Mouse (Mus musculus): ENCODE data around the gene Arfgef2. TPM values are rescaled to one million over a fixed set of nuclear protein-coding genes. Genes with fewer than 3 reads are reported as not detected.

Arfgef2 gene
- polyA plus RNA-seq, 1 experiment = 28.3 TPM

DNA sequence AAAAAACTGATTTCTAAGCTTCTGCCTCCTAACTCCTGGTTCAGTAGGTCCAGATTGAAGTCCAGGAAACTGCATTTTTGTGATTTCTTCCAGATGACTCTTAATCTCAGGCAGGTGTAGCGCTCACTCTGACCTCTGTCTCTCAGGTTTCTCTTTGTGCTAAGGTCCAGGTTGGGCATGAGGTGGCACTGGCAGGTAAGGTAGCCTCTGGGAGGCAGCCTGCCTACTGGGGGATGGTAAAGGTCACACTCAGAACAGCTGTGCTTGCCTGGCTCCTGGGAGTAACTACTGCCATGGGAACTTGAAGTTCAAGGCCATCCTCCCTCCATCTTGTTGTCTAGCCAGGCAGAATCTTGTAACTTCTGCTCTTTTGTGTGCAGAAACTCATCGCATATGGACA is 28.7 kb downstream of the Arfgef2 start:
- Histone ChIP-seq H3K9me3 (replicated peaks; ENCODE audit: control insufficient read depth, insufficient read depth, low read length, poor library complexity, severe bottlenecking) (no peaks in the 10 kb centered on the region), H3K27me3 (ENCODE audit: control insufficient read depth, insufficient read depth, low read length, poor library complexity, severe bottlenecking) (no peaks in the 10 kb centered on the region), H3K4me1 (ENCODE audit: control insufficient read depth, insufficient read depth, low read length) (no peaks in the 10 kb centered on the region), H3K9ac (ENCODE audit: low read depth, poor library complexity, severe bottlenecking) (no peak overlapping the region), H3K36me3 (ENCODE audit: control insufficient read depth, insufficient read depth, low read length, poor library complexity, severe bottlenecking) (peaks cover 3% of the 10 kb centered on the region; the same call in 1 of the 2 replicates), H3K27ac (ENCODE audit: insufficient read depth, low read length) (no peak overlapping the region), H3K4me3 (ENCODE audit: low read depth, low read length) (no peak overlapping the region)
- no peak for TF ChIP-seq POLR2A (IDR thresholded peaks at IDR 0.05; ENCODE audit: insufficient read depth, low read length)
- no peak for TF ChIP-seq EP300 (IDR thresholded peaks at IDR 0.05; ENCODE audit: insufficient read depth, low read depth, low read length)
- no peak for TF ChIP-seq CTCF (IDR thresholded peaks at IDR 0.05; ENCODE audit: low read depth, low read length)

DNA sequence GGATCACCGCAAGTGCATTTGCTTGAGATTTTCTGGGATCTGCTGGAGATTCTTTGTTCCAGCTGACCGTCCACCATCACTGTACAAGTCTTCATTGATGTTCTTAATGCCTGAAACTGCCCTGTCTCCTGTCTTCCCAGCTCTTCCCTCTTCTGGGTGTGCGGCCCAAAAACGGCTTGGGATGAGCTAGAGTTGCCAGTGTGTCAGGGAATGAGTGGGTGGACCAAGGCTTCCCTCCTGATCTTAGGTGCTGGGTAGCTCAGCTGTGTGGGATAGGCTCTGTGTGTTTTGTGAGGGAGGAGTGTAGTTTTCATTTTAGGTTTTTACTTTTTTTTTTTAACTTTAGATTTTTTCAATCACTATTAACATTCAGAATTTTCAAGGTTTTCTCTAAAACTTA is 29.4 kb downstream of the Arfgef2 start:
- Histone ChIP-seq H3K27me3 (ENCODE audit: control insufficient read depth, insufficient read depth, low read length, poor library complexity, severe bottlenecking) (no peaks in the 10 kb centered on the region), H3K9me3 (replicated peaks; ENCODE audit: control insufficient read depth, insufficient read depth, low read length, poor library complexity, severe bottlenecking) (no peaks in the 10 kb centered on the region), H3K36me3 (ENCODE audit: control insufficient read depth, insufficient read depth, low read length, poor library complexity, severe bottlenecking) (peaks cover 3% of the 10 kb centered on the region; the same call in 1 of the 2 replicates), H3K27ac (ENCODE audit: insufficient read depth, low read length) (no peak overlapping the region), H3K4me1 (ENCODE audit: control insufficient read depth, insufficient read depth, low read length) (no peaks in the 10 kb centered on the region), H3K4me3 (ENCODE audit: low read depth, low read length) (no peak overlapping the region), H3K9ac (ENCODE audit: low read depth, poor library complexity, severe bottlenecking) (no peak overlapping the region)
- TF ChIP-seq EP300 (IDR thresholded peaks at IDR 0.05; ENCODE audit: insufficient read depth, low read depth, low read length) = no peak
- no peak for TF ChIP-seq CTCF (IDR thresholded peaks at IDR 0.05; ENCODE audit: low read depth, low read length)
- no peak for TF ChIP-seq POLR2A (IDR thresholded peaks at IDR 0.05; ENCODE audit: insufficient read depth, low read length)

DNA sequence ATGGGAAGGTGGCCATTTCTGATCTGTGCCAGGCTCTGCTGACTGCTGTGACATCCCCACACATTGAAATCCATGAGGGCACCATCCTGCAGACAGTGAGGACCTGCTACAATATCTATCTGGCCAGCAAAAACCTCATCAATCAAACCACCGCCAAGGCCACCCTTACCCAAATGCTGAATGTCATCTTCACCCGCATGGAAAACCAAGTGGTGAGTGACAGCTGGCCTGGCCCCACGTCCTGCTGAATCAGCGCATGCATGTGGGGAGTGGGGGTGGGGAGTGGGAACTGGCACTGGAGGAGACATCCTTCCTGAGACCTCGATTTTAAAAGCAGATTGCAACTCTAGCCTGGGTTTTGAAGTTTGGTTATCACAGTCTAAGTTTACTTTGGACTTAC is 30.2 kb downstream of the Arfgef2 start:
- no peaks in the 10 kb centered on the region for H3K4me1 ChIP-seq (ENCODE audit: control insufficient read depth, insufficient read depth, low read length)
- peaks cover 3% of the 10 kb centered on the region; the same call in 1 of the 2 replicates for H3K36me3 ChIP-seq (ENCODE audit: control insufficient read depth, insufficient read depth, low read length, poor library complexity, severe bottlenecking)
- no peaks in the 10 kb centered on the region for H3K27me3 ChIP-seq (ENCODE audit: control insufficient read depth, insufficient read depth, low read length, poor library complexity, severe bottlenecking)
- H3K27ac ChIP-seq (ENCODE audit: insufficient read depth, low read length) = no peak overlapping the region
- TF ChIP-seq CTCF (IDR thresholded peaks at IDR 0.05; ENCODE audit: low read depth, low read length) (no peak), EP300 (IDR thresholded peaks at IDR 0.05; ENCODE audit: insufficient read depth, low read depth, low read length) (no peak), POLR2A (IDR thresholded peaks at IDR 0.05; ENCODE audit: insufficient read depth, low read length) (no peak)
- H3K4me3 ChIP-seq (ENCODE audit: low read depth, low read length) = no peak overlapping the region
- H3K9me3 ChIP-seq (replicated peaks; ENCODE audit: control insufficient read depth, insufficient read depth, low read length, poor library complexity, severe bottlenecking) = no peaks in the 10 kb centered on the region
- no peak overlapping the region for H3K9ac ChIP-seq (ENCODE audit: low read depth, poor library complexity, severe bottlenecking)

DNA sequence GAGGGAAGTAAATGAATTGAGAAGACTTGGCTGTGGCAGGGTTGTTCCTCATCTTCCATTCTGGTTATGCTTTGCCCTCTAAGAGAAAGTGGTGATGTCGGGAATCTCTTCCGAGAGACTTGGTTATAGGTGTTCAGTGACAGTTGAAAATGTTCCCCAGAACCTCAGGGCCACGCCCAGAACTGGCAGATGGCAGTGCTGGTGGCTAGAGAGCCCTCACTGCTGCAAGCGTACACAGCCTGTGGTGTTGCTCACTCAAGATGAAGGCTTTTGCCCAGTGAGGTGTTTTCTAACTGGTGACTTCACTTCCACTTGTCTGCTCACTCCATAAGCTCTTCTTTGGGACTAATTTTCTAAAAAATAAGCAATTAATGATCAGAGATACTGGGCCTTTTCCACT is 36.4 kb downstream of the Arfgef2 start:
- Histone ChIP-seq H3K4me3 (ENCODE audit: low read depth, low read length) (no peak overlapping the region), H3K27ac (ENCODE audit: insufficient read depth, low read length) (no peak overlapping the region), H3K4me1 (ENCODE audit: control insufficient read depth, insufficient read depth, low read length) (no peaks in the 10 kb centered on the region), H3K27me3 (ENCODE audit: control insufficient read depth, insufficient read depth, low read length, poor library complexity, severe bottlenecking) (no peaks in the 10 kb centered on the region), H3K9ac (ENCODE audit: low read depth, poor library complexity, severe bottlenecking) (no peak overlapping the region), H3K36me3 (ENCODE audit: control insufficient read depth, insufficient read depth, low read length, poor library complexity, severe bottlenecking) (no peaks in the 10 kb centered on the region), H3K9me3 (replicated peaks; ENCODE audit: control insufficient read depth, insufficient read depth, low read length, poor library complexity, severe bottlenecking) (no peaks in the 10 kb centered on the region)
- TF ChIP-seq POLR2A (IDR thresholded peaks at IDR 0.05; ENCODE audit: insufficient read depth, low read length) (no peak), EP300 (IDR thresholded peaks at IDR 0.05; ENCODE audit: insufficient read depth, low read depth, low read length) (no peak), CTCF (IDR thresholded peaks at IDR 0.05; ENCODE audit: low read depth, low read length) (no peak)

DNA sequence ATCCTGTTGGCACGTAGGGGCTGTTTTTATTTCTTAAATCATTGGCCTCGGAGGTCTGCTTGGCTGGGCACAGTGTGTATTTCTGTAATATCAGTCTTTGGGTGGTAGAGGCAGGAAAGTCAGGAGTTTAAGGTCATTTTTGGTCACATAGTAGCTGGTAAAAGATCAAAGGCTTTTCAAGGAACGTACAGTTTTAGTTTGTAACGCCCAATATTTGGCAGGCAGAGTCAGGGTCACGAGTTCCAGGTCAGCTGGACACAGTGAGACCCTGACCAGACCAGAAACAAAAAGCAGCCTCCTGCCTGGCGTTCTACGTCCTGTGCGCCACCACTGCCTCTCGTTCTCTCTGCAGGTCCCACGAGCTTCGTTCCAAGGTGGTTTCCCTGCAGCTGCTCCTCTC is 45.3 kb downstream of the Arfgef2 start:
- H3K4me3 ChIP-seq (ENCODE audit: low read depth, low read length) = no peak overlapping the region
- TF ChIP-seq POLR2A (IDR thresholded peaks at IDR 0.05; ENCODE audit: insufficient read depth, low read length) (no peak), EP300 (IDR thresholded peaks at IDR 0.05; ENCODE audit: insufficient read depth, low read depth, low read length) (no peak), CTCF (IDR thresholded peaks at IDR 0.05; ENCODE audit: low read depth, low read length) (no peak)
- H3K27me3 ChIP-seq (ENCODE audit: control insufficient read depth, insufficient read depth, low read length, poor library complexity, severe bottlenecking) = no peaks in the 10 kb centered on the region
- H3K9me3 ChIP-seq (replicated peaks; ENCODE audit: control insufficient read depth, insufficient read depth, low read length, poor library complexity, severe bottlenecking) = no peaks in the 10 kb centered on the region
- H3K4me1 ChIP-seq (ENCODE audit: control insufficient read depth, insufficient read depth, low read length) = no peaks in the 10 kb centered on the region
- no peak overlapping the region for H3K27ac ChIP-seq (ENCODE audit: insufficient read depth, low read length)
- 0 out of 2 replicates have a peak, but pooled peaks cover 2% of the 10 kb centered on the region for H3K36me3 ChIP-seq (ENCODE audit: control insufficient read depth, insufficient read depth, low read length, poor library complexity, severe bottlenecking)
- H3K9ac ChIP-seq (ENCODE audit: low read depth, poor library complexity, severe bottlenecking) = no peak overlapping the region

DNA sequence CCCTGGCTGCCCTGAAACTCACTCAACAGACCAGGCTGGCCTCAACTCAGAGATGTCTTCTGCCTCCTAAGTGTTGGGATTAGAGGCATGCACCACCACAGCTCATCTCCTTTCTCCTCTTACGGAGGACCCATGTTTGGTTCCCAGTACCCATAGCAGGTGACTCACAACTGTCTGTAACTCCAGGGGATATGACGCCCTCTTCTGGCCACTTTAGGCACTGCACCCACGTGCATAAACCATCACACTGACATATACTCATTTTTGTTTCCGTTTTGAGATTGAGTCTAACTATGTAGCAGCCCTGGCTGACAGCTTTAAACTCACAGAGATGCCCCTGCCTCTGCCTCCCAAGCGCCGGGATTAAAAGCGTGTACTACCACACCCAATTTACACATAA is 46.9 kb downstream of the Arfgef2 start:
- Histone ChIP-seq H3K4me3 (ENCODE audit: low read depth, low read length) (no peak overlapping the region), H3K4me1 (ENCODE audit: control insufficient read depth, insufficient read depth, low read length) (no peaks in the 10 kb centered on the region), H3K27me3 (ENCODE audit: control insufficient read depth, insufficient read depth, low read length, poor library complexity, severe bottlenecking) (no peaks in the 10 kb centered on the region), H3K27ac (ENCODE audit: insufficient read depth, low read length) (no peak overlapping the region), H3K9me3 (replicated peaks; ENCODE audit: control insufficient read depth, insufficient read depth, low read length, poor library complexity, severe bottlenecking) (no peaks in the 10 kb centered on the region), H3K9ac (ENCODE audit: low read depth, poor library complexity, severe bottlenecking) (no peak overlapping the region), H3K36me3 (ENCODE audit: control insufficient read depth, insufficient read depth, low read length, poor library complexity, severe bottlenecking) (0 out of 2 replicates have a peak, but pooled peaks cover 5% of the 10 kb centered on the region)
- TF ChIP-seq CTCF (IDR thresholded peaks at IDR 0.05; ENCODE audit: low read depth, low read length) (peak; percentile 42), POLR2A (IDR thresholded peaks at IDR 0.05; ENCODE audit: insufficient read depth, low read length) (no peak)
